Mouse (Mus musculus): ENCODE measurements around the gene Emsy. TPM values are rescaled to one million over a fixed set of nuclear protein-coding genes. Genes with fewer than 3 reads are reported as not detected.

Gene Emsy
- polyA plus RNA-seq, 1 experiment from 2014 or later: 34.0 TPM

DNA sequence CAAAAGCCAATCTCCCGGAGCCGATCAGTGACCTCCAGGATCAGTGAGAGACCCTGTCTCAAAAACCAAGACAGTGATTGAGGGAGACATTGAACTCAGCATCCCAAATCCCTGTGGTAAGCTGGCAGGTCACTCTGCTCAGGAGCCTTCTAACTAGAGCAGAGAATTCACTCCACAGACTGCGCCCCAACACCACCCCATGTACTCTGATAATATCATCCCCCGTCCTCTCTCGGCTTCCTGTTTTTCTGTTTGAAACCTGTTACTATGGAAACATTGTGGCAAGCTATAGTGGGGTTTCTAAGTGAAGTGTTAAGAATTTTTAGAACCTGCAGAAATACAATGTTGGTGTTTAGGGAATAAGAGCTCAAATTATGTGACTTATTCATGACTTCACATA lies 37.5 kb upstream of the Emsy start:
- ATAC-seq (ENCODE audit: low read depth) (no peak), DNase-seq (ENCODE audit: low spot score) (no peak)
- no peaks in the 10 kb centered on the region for H3K27me3 ChIP-seq (replicated peaks; ENCODE audit: control insufficient read depth, insufficient read depth, low read length)
- H3K4me2 ChIP-seq (ENCODE audit: low read depth, low read length): no peak overlapping the region
- peaks cover 6% of the 10 kb centered on the region for H3K4me1 ChIP-seq (ENCODE audit: control insufficient read depth, insufficient read depth, low read length)
- WGBS: 71% methylated on average over 5 of the region's 5 CpGs
- no peak overlapping the region for H3K27ac ChIP-seq (replicated peaks; ENCODE audit: low read depth, low read length)
- H3K9me3 ChIP-seq (ENCODE audit: control insufficient read depth, low read length): no peaks in the 10 kb centered on the region
- no peaks in the 10 kb centered on the region for H3K36me3 ChIP-seq (ENCODE audit: control insufficient read depth, insufficient read depth, low read length)
- H3K4me3 ChIP-seq (ENCODE audit: low read depth, low read length): no peak overlapping the region
- no peak overlapping the region for H3K9ac ChIP-seq (ENCODE audit: low read depth, low read length)

DNA sequence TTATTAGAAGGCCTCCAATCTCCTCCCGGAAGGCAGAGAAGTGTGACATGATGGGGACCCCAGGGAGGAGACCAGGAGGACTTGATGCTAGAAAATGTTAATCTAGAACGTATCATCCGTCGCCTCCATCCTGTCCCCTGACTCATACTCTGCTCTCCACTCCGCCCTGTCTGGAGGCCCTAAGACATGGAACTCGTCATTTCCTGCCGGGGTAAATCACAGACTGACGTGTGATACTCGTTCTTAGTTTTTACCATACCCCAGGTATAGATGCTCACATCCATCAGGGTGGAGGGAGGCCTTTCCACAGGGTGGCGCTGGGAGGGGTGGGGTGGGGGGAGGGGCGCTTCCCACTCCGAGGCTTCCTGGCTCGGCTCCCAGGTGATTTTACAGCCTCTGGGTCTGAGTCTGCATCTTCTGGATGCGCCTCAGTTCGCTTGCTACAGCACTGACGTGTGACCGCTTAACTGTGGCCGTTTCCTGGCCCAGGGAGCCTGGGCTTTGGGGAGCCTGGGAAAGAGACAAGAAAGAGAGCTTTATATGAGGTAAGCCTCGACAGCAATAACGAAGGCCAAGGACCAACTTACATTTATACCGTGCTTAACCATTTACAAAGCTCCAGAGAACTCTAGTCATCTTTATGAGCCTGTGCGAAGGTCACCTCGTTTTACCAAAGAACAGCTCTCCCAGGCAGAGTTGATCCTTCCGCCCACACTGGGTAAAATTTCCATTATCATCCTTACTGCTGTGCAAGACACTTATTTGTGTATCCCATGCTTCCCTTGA lies 36.4 kb upstream of the Emsy start:
- WGBS: 35% methylated on average over 24 of the region's 24 CpGs
- Histone ChIP-seq H3K9ac (ENCODE audit: low read depth, low read length) (peak overlapping the region; percentile 25; the same call in 1 of the 2 replicates), H3K4me1 (ENCODE audit: control insufficient read depth, insufficient read depth, low read length) (peaks cover 6% of the 10 kb centered on the region), H3K27me3 (replicated peaks; ENCODE audit: control insufficient read depth, insufficient read depth, low read length) (no peaks in the 10 kb centered on the region), H3K4me2 (ENCODE audit: low read depth, low read length) (peak overlapping the region; percentile 41), H3K27ac (replicated peaks; ENCODE audit: low read depth, low read length) (peak overlapping the region; percentile 48), H3K9me3 (ENCODE audit: control insufficient read depth, low read length) (no peaks in the 10 kb centered on the region), H3K4me3 (ENCODE audit: low read depth, low read length) (no peak overlapping the region), H3K36me3 (ENCODE audit: control insufficient read depth, insufficient read depth, low read length) (no peaks in the 10 kb centered on the region)
- ATAC-seq (ENCODE audit: low read depth): peak; percentile 50; the same call in 1 of the 2 replicates
- DNase-seq (ENCODE audit: low spot score): no peak

DNA sequence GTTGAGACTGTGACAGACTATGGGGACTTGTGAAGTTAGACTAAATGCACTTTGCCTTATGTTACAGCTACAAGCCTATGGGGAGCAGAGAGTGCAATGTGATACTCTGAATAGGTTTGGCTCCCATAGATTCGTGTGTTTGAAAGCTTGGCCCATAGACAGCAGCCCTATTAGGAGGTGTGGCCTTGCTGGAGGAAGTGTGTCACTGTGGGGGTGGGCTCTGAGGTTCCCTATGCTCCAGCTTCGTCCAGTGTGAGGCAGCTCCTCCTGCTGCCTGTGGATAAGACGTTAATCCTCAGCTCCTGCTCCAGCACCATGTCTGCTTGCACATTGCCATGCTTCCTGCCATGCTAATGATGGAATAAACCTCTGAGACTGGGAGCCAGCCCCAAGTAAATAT lies 34.2 kb upstream of the Emsy start:
- Histone ChIP-seq H3K9ac (ENCODE audit: low read depth, low read length) (no peak overlapping the region), H3K27me3 (replicated peaks; ENCODE audit: control insufficient read depth, insufficient read depth, low read length) (no peaks in the 10 kb centered on the region), H3K36me3 (ENCODE audit: control insufficient read depth, insufficient read depth, low read length) (no peaks in the 10 kb centered on the region), H3K9me3 (ENCODE audit: control insufficient read depth, low read length) (no peaks in the 10 kb centered on the region), H3K27ac (replicated peaks; ENCODE audit: low read depth, low read length) (no peak overlapping the region; the same call in 1 of the 2 replicates), H3K4me1 (ENCODE audit: control insufficient read depth, insufficient read depth, low read length) (peaks cover 13% of the 10 kb centered on the region), H3K4me2 (ENCODE audit: low read depth, low read length) (no peak overlapping the region), H3K4me3 (ENCODE audit: low read depth, low read length) (no peak overlapping the region)
- WGBS: 5% methylated on average over 3 of the region's 3 CpGs
- DNase-seq (ENCODE audit: low spot score) (peak; percentile 66), ATAC-seq (ENCODE audit: low read depth) (peak; percentile 53; the same call in 1 of the 2 replicates)

DNA sequence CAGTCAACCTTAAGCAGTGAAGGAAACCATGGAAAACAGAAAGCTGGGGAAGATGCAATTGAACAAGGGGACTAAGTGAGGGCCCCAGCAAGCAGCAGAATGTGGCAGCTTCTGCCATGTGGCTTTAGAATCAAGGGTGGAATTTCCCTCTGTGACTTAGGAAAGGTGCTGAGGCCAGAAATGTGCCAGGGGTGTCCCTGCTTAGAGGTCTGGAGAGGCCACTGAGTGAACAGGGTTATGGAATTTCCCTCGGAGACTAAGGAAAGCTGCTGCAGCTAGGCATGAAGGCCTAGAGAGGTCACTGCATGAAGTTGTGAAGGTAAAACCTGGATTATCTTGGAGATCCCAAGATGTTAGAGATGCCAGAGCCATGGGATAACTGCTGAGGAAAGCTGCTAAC lies 33.5 kb upstream of the Emsy start:
- WGBS: 85% methylated on average over 1 of the region's 1 CpGs
- peaks cover 13% of the 10 kb centered on the region for H3K4me1 ChIP-seq (ENCODE audit: control insufficient read depth, insufficient read depth, low read length)
- H3K9me3 ChIP-seq (ENCODE audit: control insufficient read depth, low read length): no peaks in the 10 kb centered on the region
- no peaks in the 10 kb centered on the region for H3K36me3 ChIP-seq (ENCODE audit: control insufficient read depth, insufficient read depth, low read length)
- DNase-seq (ENCODE audit: low spot score) (no peak), ATAC-seq (ENCODE audit: low read depth) (no peak)
- H3K27ac ChIP-seq (replicated peaks; ENCODE audit: low read depth, low read length): no peak overlapping the region
- H3K4me3 ChIP-seq (ENCODE audit: low read depth, low read length): no peak overlapping the region
- H3K9ac ChIP-seq (ENCODE audit: low read depth, low read length): no peak overlapping the region
- H3K27me3 ChIP-seq (replicated peaks; ENCODE audit: control insufficient read depth, insufficient read depth, low read length): no peaks in the 10 kb centered on the region
- no peak overlapping the region for H3K4me2 ChIP-seq (ENCODE audit: low read depth, low read length)

DNA sequence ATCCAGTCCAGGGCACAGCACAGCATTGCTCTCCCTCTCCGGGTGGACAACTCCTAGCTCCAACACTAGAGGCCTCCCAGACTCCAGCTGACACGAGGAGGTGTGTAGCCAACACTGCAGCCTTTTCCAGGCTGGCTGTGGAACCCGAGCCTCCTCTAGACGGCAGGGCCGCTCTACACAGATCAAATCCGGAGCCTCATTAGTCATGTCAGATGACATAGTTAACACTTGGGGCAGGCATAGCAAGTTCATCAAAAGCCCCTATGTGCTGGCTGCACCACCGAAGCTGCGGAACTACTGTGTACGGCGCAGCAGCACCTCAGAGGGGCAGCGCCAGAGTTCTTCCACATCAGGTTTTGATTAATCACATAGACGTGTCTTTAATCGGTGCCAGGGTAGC lies 29.3 kb upstream of the Emsy start:
- Histone ChIP-seq H3K27me3 (replicated peaks; ENCODE audit: control insufficient read depth, insufficient read depth, low read length) (no peaks in the 10 kb centered on the region; the same call in 1 of the 2 replicates), H3K4me1 (ENCODE audit: control insufficient read depth, insufficient read depth, low read length) (peaks cover 7% of the 10 kb centered on the region), H3K36me3 (ENCODE audit: control insufficient read depth, insufficient read depth, low read length) (no peaks in the 10 kb centered on the region), H3K9ac (ENCODE audit: low read depth, low read length) (peak overlapping the region; percentile 28), H3K4me3 (ENCODE audit: low read depth, low read length) (0 out of 2 replicates have a peak overlapping the region, but pooled peaks have one; percentile 15), H3K9me3 (ENCODE audit: control insufficient read depth, low read length) (no peaks in the 10 kb centered on the region), H3K27ac (replicated peaks; ENCODE audit: low read depth, low read length) (no peak overlapping the region; the same call in 1 of the 2 replicates), H3K4me2 (ENCODE audit: low read depth, low read length) (peak overlapping the region; percentile 48)
- peak; percentile 85 for DNase-seq (ENCODE audit: low spot score)
- peak; percentile 97 for ATAC-seq (ENCODE audit: low read depth)
- WGBS: 12% methylated on average over 13 of the region's 13 CpGs

DNA sequence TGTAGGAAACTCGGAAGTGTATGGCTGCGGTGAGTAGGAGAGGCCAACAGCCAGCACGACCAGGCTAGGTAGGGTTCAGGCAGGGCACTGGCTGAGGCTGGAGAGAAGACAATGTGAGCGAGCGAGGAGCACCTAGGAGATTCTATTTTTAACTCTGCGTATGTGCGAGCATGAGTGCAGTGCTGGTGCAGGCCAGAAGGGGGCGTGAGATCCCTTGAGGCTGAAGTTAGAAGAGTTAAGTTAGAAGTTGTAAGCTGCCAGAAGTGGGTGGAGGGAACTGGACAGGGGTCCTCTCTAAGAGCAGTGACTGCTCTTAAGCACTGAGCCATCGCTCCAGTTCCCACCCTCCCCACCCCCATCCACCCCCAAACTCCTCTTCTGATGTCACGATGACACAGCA lies 26.2 kb upstream of the Emsy start:
- 88% methylated on average over 10 of the region's 10 CpGs for WGBS
- Histone ChIP-seq H3K27ac (replicated peaks; ENCODE audit: low read depth, low read length) (no peak overlapping the region), H3K9me3 (ENCODE audit: control insufficient read depth, low read length) (no peaks in the 10 kb centered on the region), H3K4me1 (ENCODE audit: control insufficient read depth, insufficient read depth, low read length) (peaks cover 13% of the 10 kb centered on the region), H3K4me3 (ENCODE audit: low read depth, low read length) (no peak overlapping the region), H3K27me3 (replicated peaks; ENCODE audit: control insufficient read depth, insufficient read depth, low read length) (no peaks in the 10 kb centered on the region; the same call in 1 of the 2 replicates), H3K9ac (ENCODE audit: low read depth, low read length) (no peak overlapping the region), H3K36me3 (ENCODE audit: control insufficient read depth, insufficient read depth, low read length) (no peaks in the 10 kb centered on the region), H3K4me2 (ENCODE audit: low read depth, low read length) (no peak overlapping the region)
- ATAC-seq (ENCODE audit: low read depth): no peak
- DNase-seq (ENCODE audit: low spot score): no peak

DNA sequence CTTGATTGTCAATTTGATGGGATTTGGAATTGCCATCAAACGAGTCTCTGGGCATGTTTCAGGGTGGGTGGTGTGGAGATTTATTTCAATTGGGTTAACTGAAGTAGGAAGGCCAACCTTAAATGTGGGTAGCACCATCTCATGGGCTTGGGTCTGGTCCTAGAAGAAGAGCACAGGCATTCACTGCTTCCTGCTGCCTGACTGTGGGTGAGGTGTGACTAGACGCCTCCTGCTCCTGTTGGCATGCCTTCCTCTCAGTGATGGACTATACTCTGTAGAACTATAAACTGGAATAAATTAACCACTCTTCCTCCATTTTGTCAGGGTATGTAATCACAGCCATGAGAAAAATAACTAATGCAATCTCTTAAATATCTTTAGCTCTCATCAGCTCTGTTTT lies 24.1 kb upstream of the Emsy start:
- no peaks in the 10 kb centered on the region for H3K36me3 ChIP-seq (ENCODE audit: control insufficient read depth, insufficient read depth, low read length)
- no peak overlapping the region for H3K4me3 ChIP-seq (ENCODE audit: low read depth, low read length)
- ATAC-seq (ENCODE audit: low read depth): no peak
- H3K4me1 ChIP-seq (ENCODE audit: control insufficient read depth, insufficient read depth, low read length): peaks cover 5% of the 10 kb centered on the region
- WGBS: 54% methylated on average over 2 of the region's 2 CpGs
- no peaks in the 10 kb centered on the region for H3K9me3 ChIP-seq (ENCODE audit: control insufficient read depth, low read length)
- H3K4me2 ChIP-seq (ENCODE audit: low read depth, low read length): no peak overlapping the region
- no peak for DNase-seq (ENCODE audit: low spot score)
- no peak overlapping the region for H3K9ac ChIP-seq (ENCODE audit: low read depth, low read length)
- H3K27me3 ChIP-seq (replicated peaks; ENCODE audit: control insufficient read depth, insufficient read depth, low read length): no peaks in the 10 kb centered on the region; the same call in 1 of the 2 replicates
- no peak overlapping the region for H3K27ac ChIP-seq (replicated peaks; ENCODE audit: low read depth, low read length)

DNA sequence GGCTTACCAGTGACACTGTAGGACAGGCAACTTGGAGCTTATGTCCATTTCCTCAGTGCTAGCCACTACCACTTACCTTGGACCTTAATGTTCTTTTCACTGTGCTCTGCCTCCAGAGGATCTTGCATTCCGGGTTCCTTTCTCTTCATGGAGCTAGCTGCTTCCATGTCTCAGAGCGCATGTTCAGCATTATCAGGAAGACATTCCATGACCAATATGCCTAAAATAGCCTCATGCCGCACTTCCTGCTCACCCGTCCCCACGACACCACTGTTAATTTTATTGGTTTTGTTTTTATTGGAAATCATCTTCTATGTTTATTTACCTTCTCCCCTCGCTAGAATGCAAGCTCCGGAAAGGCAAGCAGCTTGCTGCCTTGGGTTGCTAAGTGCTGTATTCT lies 21.9 kb upstream of the Emsy start:
- WGBS: 39% methylated on average over 7 of the region's 7 CpGs
- Histone ChIP-seq H3K4me1 (ENCODE audit: control insufficient read depth, insufficient read depth, low read length) (peaks cover 5% of the 10 kb centered on the region; the same call in 1 of the 2 replicates), H3K4me2 (ENCODE audit: low read depth, low read length) (peak overlapping the region; percentile 13; the same call in 1 of the 2 replicates), H3K36me3 (ENCODE audit: control insufficient read depth, insufficient read depth, low read length) (no peaks in the 10 kb centered on the region), H3K27ac (replicated peaks; ENCODE audit: low read depth, low read length) (no peak overlapping the region), H3K4me3 (ENCODE audit: low read depth, low read length) (no peak overlapping the region), H3K9ac (ENCODE audit: low read depth, low read length) (no peak overlapping the region), H3K27me3 (replicated peaks; ENCODE audit: control insufficient read depth, insufficient read depth, low read length) (no peaks in the 10 kb centered on the region; the same call in 1 of the 2 replicates), H3K9me3 (ENCODE audit: control insufficient read depth, low read length) (no peaks in the 10 kb centered on the region)
- no peak for DNase-seq (ENCODE audit: low spot score)
- ATAC-seq (ENCODE audit: low read depth): no peak

DNA sequence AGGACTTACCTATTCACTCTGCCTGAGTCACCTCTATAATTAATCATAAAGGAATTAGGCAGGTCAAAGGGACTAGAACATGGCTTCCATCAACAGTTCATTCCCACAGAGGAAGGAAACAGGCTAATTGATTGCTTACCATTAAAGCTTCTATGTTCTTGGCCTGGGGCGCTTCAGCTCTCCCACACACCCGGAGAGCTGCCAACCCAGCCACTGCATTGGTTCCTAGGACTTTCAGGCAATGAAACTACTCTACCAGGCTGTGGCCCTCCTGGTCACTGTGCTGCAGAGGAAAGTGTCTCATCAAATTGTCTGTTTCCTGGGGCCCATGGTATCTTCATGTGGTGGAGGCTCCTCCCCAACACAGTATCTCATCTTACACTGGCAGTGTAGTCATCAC lies 20.9 kb upstream of the Emsy start:
- Histone ChIP-seq H3K9me3 (ENCODE audit: control insufficient read depth, low read length) (no peaks in the 10 kb centered on the region), H3K4me3 (ENCODE audit: low read depth, low read length) (no peak overlapping the region), H3K36me3 (ENCODE audit: control insufficient read depth, insufficient read depth, low read length) (no peaks in the 10 kb centered on the region), H3K9ac (ENCODE audit: low read depth, low read length) (no peak overlapping the region), H3K27ac (replicated peaks; ENCODE audit: low read depth, low read length) (no peak overlapping the region), H3K4me2 (ENCODE audit: low read depth, low read length) (no peak overlapping the region), H3K27me3 (replicated peaks; ENCODE audit: control insufficient read depth, insufficient read depth, low read length) (no peaks in the 10 kb centered on the region; the same call in 1 of the 2 replicates), H3K4me1 (ENCODE audit: control insufficient read depth, insufficient read depth, low read length) (peaks cover 11% of the 10 kb centered on the region; the same call in 1 of the 2 replicates)
- no peak for DNase-seq (ENCODE audit: low spot score)
- WGBS: 50% methylated on average over 2 of the region's 2 CpGs
- ATAC-seq (ENCODE audit: low read depth): no peak
